8 mouse cellular contexts compared by ENCODE assay signal in the genomic region with DNA sequence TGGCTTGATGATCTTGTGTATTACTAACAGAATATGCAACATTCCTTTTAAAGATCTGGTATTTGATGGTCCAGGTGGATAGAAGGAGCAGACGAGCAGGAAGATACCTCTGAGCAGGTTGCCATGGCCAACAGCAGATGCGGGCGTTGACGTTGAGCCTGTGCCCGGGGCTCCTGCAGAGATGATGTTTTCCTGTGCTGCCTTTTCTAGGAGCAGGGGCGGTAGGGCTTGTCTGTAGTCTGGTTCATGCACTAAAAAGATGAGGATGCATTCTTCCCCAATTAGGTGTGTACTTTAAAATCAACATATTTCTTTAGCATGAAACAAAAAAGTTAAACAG.
"Had no signal": no experiment of that assay in that cellular context is flagged by ENCODE, and none has a peak within 500 bp of the region (broad histone marks: within the 10 kb centered on the region; RNA-seq: fewer than 3 reads in every experiment).

No protein-coding gene starts in this region.

- DNase-seq: kidney, postnatal 14 days; liver, embryonic 13.5 days; liver, postnatal 0 days; lung, postnatal 14 days; right cerebral cortex, postnatal 14 days; thymus, adult 2 months; thymus, postnatal 36 days had no signal

- ATAC-seq: liver, postnatal 0 days; midbrain, embryonic 16.5 days had no signal
